In genomic region chr6:113482477-113483099, GRCm38 (mm10) we compare ENCODE assay signal across 8 mouse cellular contexts. TPM values are rescaled to one million over a fixed set of nuclear protein-coding genes. Genes with fewer than 3 reads are reported as not detected.
DNase-seq lines count a peak whose midpoint lies in the region; ATAC-seq lines count a peak whose summit lies in the region.

No protein-coding gene starts in this region.

- peak overlapping the region; percentile 31 for H3K4me3 ChIP-seq in limb, embryonic 11.5 days (ENCODE audit: low read depth, low read length)
- peak overlapping the region; percentile 66 for H3K4me3 ChIP-seq in midbrain, embryonic 11.5 days (ENCODE audit: low read depth, low read length)

- ATAC-seq in erythroblast, adult 5-6 weeks (replicated peaks; ENCODE audit: low FRiP score, poor library complexity, severe bottlenecking) = peak; percentile 32
- ATAC-seq in hematopoietic stem cell, adult 5-6 weeks (replicated peaks in 1 of 2; ENCODE audit: insufficient read depth in 1 of 2, low FRiP score in 2 of 2, low TSS enrichment in 1 of 2, low read depth in 1 of 2, poor library complexity in 2 of 2, severe bottlenecking in 2 of 2) = peak; percentile 5 to 43; a peak in 2 of 4 replicates
- ATAC-seq in limb, embryonic 11.5 days (ENCODE audit: insufficient number of reproducible peaks, low FRiP score, low TSS enrichment, low read depth) = peak; percentile 53
- ATAC-seq in midbrain, embryonic 11.5 days (ENCODE audit: low FRiP score) = peak; percentile 65

- peak overlapping the region; percentile 49; the same call in 1 of the 2 replicates for H3K9ac ChIP-seq in limb, embryonic 11.5 days (ENCODE audit: low read length)
- peak overlapping the region; percentile 88 for H3K9ac ChIP-seq in midbrain, embryonic 11.5 days (ENCODE audit: low read length)

- no peak overlapping the region for H3K27ac ChIP-seq in limb, embryonic 11.5 days (replicated peaks; ENCODE audit: low read depth, low read length)
- peak overlapping the region; percentile 86 for H3K27ac ChIP-seq in midbrain, embryonic 11.5 days (ENCODE audit: low read depth, low read length)

- H3K4me2 ChIP-seq in limb, embryonic 11.5 days (ENCODE audit: low read depth, severe bottlenecking) = peak overlapping the region; percentile 61
- peak overlapping the region; percentile 88 for H3K4me2 ChIP-seq in midbrain, embryonic 11.5 days

- peaks cover 22% of the 10 kb centered on the region for H3K27me3 ChIP-seq in limb, embryonic 11.5 days (ENCODE audit: control insufficient read depth, insufficient read depth, low read length)
- no peaks in the 10 kb centered on the region; the same call in 1 of the 2 replicates for H3K27me3 ChIP-seq in midbrain, embryonic 11.5 days (ENCODE audit: control insufficient read depth, insufficient read depth, low read length)

- WGBS in limb, embryonic 11.5 days = 2% methylated on average over 65 of the region's 65 CpGs
- WGBS in midbrain, embryonic 11.5 days = under 1% methylated on average over 64 of the region's 65 CpGs

- peaks cover 10% of the 10 kb centered on the region for H3K4me1 ChIP-seq in limb, embryonic 11.5 days (ENCODE audit: control insufficient read depth, insufficient read depth, low read length)
- peaks cover 21% of the 10 kb centered on the region for H3K4me1 ChIP-seq in midbrain, embryonic 11.5 days (ENCODE audit: control insufficient read depth, insufficient read depth, low read length)

- H3K9me3 ChIP-seq in limb, embryonic 11.5 days (ENCODE audit: control insufficient read depth, low read length) = no peaks in the 10 kb centered on the region
- no peaks in the 10 kb centered on the region for H3K9me3 ChIP-seq in midbrain, embryonic 11.5 days (ENCODE audit: control insufficient read depth, low read length)

- H3K36me3 ChIP-seq in limb, embryonic 11.5 days (ENCODE audit: control insufficient read depth, insufficient read depth, low read length) = no peaks in the 10 kb centered on the region
- H3K36me3 ChIP-seq in midbrain, embryonic 11.5 days (ENCODE audit: control insufficient read depth, insufficient read depth, low read length) = no peaks in the 10 kb centered on the region

- DNase-seq in kidney, adult 11 months = peak; percentile 43
- no peak for DNase-seq in kidney, adult 9 months
- DNase-seq in brain, adult 2 months (ENCODE audit: low read depth, low spot score) = peak; percentile 82
- peak; percentile 40 for DNase-seq in limb, embryonic 11.5 days (ENCODE audit: low spot score)
- no peak for DNase-seq in midbrain, embryonic 11.5 days (ENCODE audit: low spot score, missing footprints)
- DNase-seq in testis, postnatal 14 days (ENCODE audit: low spot score) = peak; percentile 45

RNA-seq across cellular contexts. Expression of gene Creld1, which starts 0.5 kb away (rescaled TPM):
- total RNA-seq in erythroblast, adult 5-6 weeks (2015; ENCODE audit: low replicate concordance) = not detected in 2 replicates
- total RNA-seq in erythroblast, adult 5-6 weeks (2017; ENCODE audit: low replicate concordance) = 2.7 TPM in 1 of 2 replicates, not detected in the other
- 7.4 and 8.3 TPM in 2 replicates for total RNA-seq in hematopoietic stem cell, adult 5-6 weeks (2017)
- 11.2 and 11.8 TPM in 2 replicates for polyA plus RNA-seq in limb, embryonic 11.5 days (2014; fragmentation: Nextera tagmentation; extraction: Ambion mirVana)
- 29.2 and 29.9 TPM in 2 replicates for polyA plus RNA-seq in midbrain, embryonic 11.5 days (2014; fragmentation: Nextera tagmentation; extraction: Ambion mirVana)

RNA-seq across cellular contexts. Expression of gene Il17rc, which starts 11.4 kb away (rescaled TPM):
- total RNA-seq in erythroblast, adult 5-6 weeks (2015; ENCODE audit: low replicate concordance) = not detected in 2 replicates
- not detected in 2 replicates for total RNA-seq in erythroblast, adult 5-6 weeks (2017; ENCODE audit: low replicate concordance)
- 0.65 and 1.4 TPM in 2 replicates for total RNA-seq in hematopoietic stem cell, adult 5-6 weeks (2017)
- 2.4 and 3.2 TPM in 2 replicates for polyA plus RNA-seq in limb, embryonic 11.5 days (2014; fragmentation: Nextera tagmentation; extraction: Ambion mirVana)
- polyA plus RNA-seq in midbrain, embryonic 11.5 days (2014; fragmentation: Nextera tagmentation; extraction: Ambion mirVana) = 2.7 and 3.1 TPM in 2 replicates

RNA-seq across cellular contexts. Expression of gene Prrt3, which starts 19.1 kb away (rescaled TPM):
- total RNA-seq in erythroblast, adult 5-6 weeks (2015; ENCODE audit: low replicate concordance) = not detected in 2 replicates
- 0.34 TPM in 1 of 2 replicates, not detected in the other for total RNA-seq in erythroblast, adult 5-6 weeks (2017; ENCODE audit: low replicate concordance)
- total RNA-seq in hematopoietic stem cell, adult 5-6 weeks (2017) = not detected in 2 replicates
- polyA plus RNA-seq in limb, embryonic 11.5 days (2014; fragmentation: Nextera tagmentation; extraction: Ambion mirVana) = 0.31 and 0.33 TPM in 2 replicates
- polyA plus RNA-seq in midbrain, embryonic 11.5 days (2014; fragmentation: Nextera tagmentation; extraction: Ambion mirVana) = 0.97 and 1.1 TPM in 2 replicates

RNA-seq across cellular contexts. Expression of gene Il17re, which starts 24.3 kb away (rescaled TPM):
- total RNA-seq in erythroblast, adult 5-6 weeks (2015; ENCODE audit: low replicate concordance) = 0.42 TPM in 1 of 2 replicates, not detected in the other
- total RNA-seq in erythroblast, adult 5-6 weeks (2017; ENCODE audit: low replicate concordance) = 0.51 TPM in 1 of 2 replicates, not detected in the other
- 8.4 and 10.6 TPM in 2 replicates for total RNA-seq in hematopoietic stem cell, adult 5-6 weeks (2017)
- polyA plus RNA-seq in limb, embryonic 11.5 days (2014; fragmentation: Nextera tagmentation; extraction: Ambion mirVana) = 1.2 and 1.5 TPM in 2 replicates
- 0.19 and 0.40 TPM in 2 replicates for polyA plus RNA-seq in midbrain, embryonic 11.5 days (2014; fragmentation: Nextera tagmentation; extraction: Ambion mirVana)

RNA-seq across cellular contexts. Expression of gene Jagn1, which starts 40.2 kb away (rescaled TPM):
- total RNA-seq in erythroblast, adult 5-6 weeks (2015; ENCODE audit: low replicate concordance) = 8.1 and 14.4 TPM in 2 replicates
- total RNA-seq in erythroblast, adult 5-6 weeks (2017; ENCODE audit: low replicate concordance) = 2.0 and 3.1 TPM in 2 replicates
- 15.9 and 28.2 TPM in 2 replicates for total RNA-seq in hematopoietic stem cell, adult 5-6 weeks (2017)
- polyA plus RNA-seq in limb, embryonic 11.5 days (2014; fragmentation: Nextera tagmentation; extraction: Ambion mirVana) = 71.0 and 76.1 TPM in 2 replicates
- 73.1 and 75.0 TPM in 2 replicates for polyA plus RNA-seq in midbrain, embryonic 11.5 days (2014; fragmentation: Nextera tagmentation; extraction: Ambion mirVana)

Comparison
In these comparisons a context has a peak if more than half of its experiments do, and no peak if none do; other contexts are left out.
1. DNase-seq: peak in kidney, adult 11 months (single experiment), brain, adult 2 months (single experiment), limb, embryonic 11.5 days (single experiment) and testis, postnatal 14 days (single experiment); none in kidney, adult 9 months (single experiment) and midbrain, embryonic 11.5 days (single experiment).
2. Peak in every context shown above with its lines, with median percentiles within 50 percentile points of each other: ATAC-seq.